Mouse (Mus musculus) cortical plate, adult 2 months (tissue): ENCODE measurements around the gene Rora. TPM values are rescaled to one million over a fixed set of nuclear protein-coding genes. Genes with fewer than 3 reads are reported as not detected.

ENCODE experiments used
- H3K27ac ChIP-seq: fragments of 200-500 bp; 2 replicates; pipeline ENCODE4 v1.5.1; 2012; ENCODE audit warnings: low read length, control low read depth, inconsistent platforms; ENCODE audit not compliant: insufficient read depth
- H3K4me1 ChIP-seq: fragments of 200-500 bp; 2 replicates; pipeline ENCODE4 v1.6.1; 2011; ENCODE audit warnings: low read length; ENCODE audit not compliant: control insufficient read depth, insufficient read depth
- H3K4me3 ChIP-seq: fragments of 200-500 bp; 2 replicates; pipeline ENCODE4 v1.5.1; 2011; ENCODE audit warnings: mild to moderate bottlenecking, low read length, control low read depth; ENCODE audit not compliant: insufficient read depth
- CTCF ChIP-seq: fragments of 200-500 bp; IDR thresholded peaks from 2 replicates; pipeline ENCODE4 v1.5.1; 2011; ENCODE audit warnings: mild to moderate bottlenecking, control low read depth, low read length; ENCODE audit not compliant: insufficient read depth; ENCODE audit errors: extremely low read depth
- POLR2A ChIP-seq: fragments of 200-500 bp; IDR thresholded peaks from 2 replicates; pipeline ENCODE4 v1.6.1; 2011; ENCODE audit warnings: mild to moderate bottlenecking, low read length, control low read depth; ENCODE audit not compliant: insufficient read depth; ENCODE audit errors: extremely low read depth
- polyA plus RNA-seq: library from polyadenylated mRNA; depleted of rRNA; stranded (reverse); fragments of >200 nt; gene quantifications from 2 replicates; pipeline ENCODE4 v1.2.3, GENCODE M21; 2012

Rora gene
- polyA plus RNA-seq, 1 experiment: 23.6 TPM

DNA sequence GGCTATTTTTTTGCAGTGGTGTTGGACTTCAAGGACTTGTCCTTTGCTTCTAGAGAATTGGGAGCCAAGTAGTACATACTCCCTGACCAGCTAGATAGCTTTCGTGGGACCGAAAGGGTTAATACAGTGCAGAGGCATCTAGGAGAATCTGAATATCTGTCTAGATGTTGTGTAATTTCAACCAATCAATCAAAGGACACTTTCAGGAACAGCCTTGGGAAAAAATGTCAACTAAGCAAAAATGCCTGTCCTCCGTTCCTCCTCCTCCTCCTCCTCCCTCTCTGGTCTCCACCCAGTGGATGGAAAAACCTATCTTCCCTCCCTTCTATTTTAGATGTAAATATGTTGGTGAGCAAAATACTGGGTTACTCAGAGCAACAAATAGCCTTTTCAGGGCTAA lies 304.2 kb downstream of the Rora start:
- H3K4me3 ChIP-seq: no peak overlapping the region
- TF ChIP-seq POLR2A: no peak
- no peak for TF ChIP-seq CTCF
- H3K27ac ChIP-seq: no peak overlapping the region
- 0 out of 2 replicates have a peak, but pooled peaks cover 3% of the 10 kb centered on the region for H3K4me1 ChIP-seq

DNA sequence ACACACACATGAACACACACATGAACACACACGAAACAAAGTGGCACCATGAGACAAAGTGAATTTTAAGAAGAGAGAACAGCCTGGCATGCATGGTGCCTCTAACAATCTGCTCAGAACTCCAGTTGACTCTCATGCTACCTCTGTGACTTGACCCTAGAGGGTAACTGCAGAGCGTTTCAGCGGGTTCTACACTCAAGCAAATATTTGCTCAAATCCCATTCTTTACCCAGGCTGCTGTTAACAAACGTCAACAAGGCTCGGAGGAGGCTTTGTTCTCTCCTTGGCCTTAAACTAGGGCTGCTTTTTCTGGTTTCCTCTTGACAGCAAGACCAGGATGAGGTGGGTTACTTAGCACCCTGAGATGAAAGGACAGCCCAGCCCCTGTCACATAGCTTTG lies 305.3 kb downstream of the Rora start:
- H3K27ac ChIP-seq: no peak overlapping the region

DNA sequence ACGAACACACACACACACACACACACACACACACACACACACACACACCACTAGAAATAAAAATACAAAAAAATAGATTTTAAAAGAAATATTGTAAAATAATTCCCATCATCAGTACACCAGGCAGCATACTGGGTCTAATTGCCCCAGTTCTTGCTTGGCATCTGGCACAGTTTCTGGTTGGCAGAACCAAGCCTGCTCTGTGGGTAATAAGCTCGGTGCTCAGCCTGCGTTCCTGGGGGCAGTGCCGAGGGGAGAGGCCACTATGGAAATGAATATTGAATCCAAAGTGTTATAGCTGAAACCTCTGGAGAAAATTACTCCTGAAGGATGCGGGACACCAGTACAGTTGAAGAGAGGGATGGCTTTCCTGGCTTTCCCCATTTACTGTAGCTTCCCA lies 310.3 kb downstream of the Rora start:
- no peak for TF ChIP-seq POLR2A
- no peak for TF ChIP-seq CTCF
- no peak overlapping the region for H3K4me3 ChIP-seq
- H3K27ac ChIP-seq: no peak overlapping the region
- no peaks in the 10 kb centered on the region; the same call in 1 of the 2 replicates for H3K4me1 ChIP-seq

More for the DNA sequence above, 305.3 kb downstream of the Rora start:
- H3K4me1 ChIP-seq: 0 out of 2 replicates have a peak, but pooled peaks cover 3% of the 10 kb centered on the region
- H3K4me3 ChIP-seq: no peak overlapping the region
- TF ChIP-seq POLR2A: no peak
- no peak for TF ChIP-seq CTCF

DNA sequence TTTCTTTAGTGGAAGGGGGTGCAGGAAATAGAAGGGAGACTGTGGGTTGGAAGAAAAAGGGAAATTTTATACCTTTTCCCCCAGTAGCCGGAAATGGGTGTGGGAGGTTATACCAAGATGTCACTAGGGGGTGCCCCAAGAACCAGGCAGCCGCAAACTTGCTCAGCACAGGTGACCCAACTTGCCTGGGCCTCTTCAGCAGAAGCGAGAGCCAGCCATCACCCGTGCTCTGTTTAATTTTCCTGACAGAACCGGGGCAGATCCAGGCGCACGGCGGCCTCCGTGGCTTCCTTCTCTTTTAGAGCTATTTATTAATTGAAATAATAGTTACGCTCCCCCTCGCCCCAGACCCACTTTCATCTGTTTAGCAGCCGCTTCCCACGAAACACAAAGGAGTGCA lies 313.0 kb downstream of the Rora start:
- Histone ChIP-seq H3K4me1 (no peaks in the 10 kb centered on the region; the same call in 1 of the 2 replicates), H3K4me3 (no peak overlapping the region), H3K27ac (no peak overlapping the region)
- TF ChIP-seq CTCF (no peak), POLR2A (no peak)

DNA sequence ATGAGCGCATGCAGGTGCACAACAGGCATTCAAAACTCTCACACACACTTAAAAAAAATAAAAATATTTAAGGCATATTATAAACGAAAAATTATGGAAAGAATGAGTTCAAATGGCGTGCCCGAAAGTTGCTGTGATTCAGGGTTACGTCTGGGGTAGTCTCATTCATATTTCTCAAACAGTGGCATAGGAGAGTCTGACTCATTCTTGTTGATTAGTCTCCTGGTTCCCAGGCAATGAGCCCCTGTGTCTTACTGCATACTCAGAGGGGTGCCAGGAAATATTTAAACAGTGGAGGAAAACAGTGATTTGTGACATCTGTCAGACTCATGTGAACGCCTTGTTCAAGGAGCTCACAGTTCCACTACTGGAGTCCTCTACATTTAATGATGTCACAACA lies 316.5 kb downstream of the Rora start:
- H3K4me3 ChIP-seq: no peak overlapping the region
- H3K27ac ChIP-seq: no peak overlapping the region
- TF ChIP-seq POLR2A (no peak), CTCF (no peak)
- H3K4me1 ChIP-seq: no peaks in the 10 kb centered on the region; the same call in 1 of the 2 replicates

DNA sequence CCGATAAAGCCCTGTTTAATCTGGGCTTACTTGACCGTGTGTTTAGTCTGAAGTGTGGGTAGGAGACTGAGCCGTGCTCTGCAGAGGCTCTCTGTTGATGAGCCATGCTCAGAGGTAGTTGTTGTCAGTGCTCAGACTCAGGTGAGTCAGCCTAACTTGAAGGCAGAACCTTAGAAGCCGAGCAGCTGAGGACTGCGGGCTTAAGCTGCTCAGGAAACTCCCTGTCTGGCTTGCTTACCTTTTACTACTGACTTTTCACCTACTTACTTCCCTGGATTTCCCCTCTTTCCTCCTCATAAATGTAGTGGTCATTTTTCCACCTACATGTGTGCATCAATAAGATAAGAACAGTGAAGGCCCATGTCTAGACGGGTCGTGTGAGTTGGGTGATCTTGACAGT lies 318.7 kb downstream of the Rora start:
- no peak overlapping the region for H3K27ac ChIP-seq
- TF ChIP-seq POLR2A: no peak
- no peak for TF ChIP-seq CTCF
- H3K4me3 ChIP-seq: no peak overlapping the region
- H3K4me1 ChIP-seq: no peaks in the 10 kb centered on the region; the same call in 1 of the 2 replicates

DNA sequence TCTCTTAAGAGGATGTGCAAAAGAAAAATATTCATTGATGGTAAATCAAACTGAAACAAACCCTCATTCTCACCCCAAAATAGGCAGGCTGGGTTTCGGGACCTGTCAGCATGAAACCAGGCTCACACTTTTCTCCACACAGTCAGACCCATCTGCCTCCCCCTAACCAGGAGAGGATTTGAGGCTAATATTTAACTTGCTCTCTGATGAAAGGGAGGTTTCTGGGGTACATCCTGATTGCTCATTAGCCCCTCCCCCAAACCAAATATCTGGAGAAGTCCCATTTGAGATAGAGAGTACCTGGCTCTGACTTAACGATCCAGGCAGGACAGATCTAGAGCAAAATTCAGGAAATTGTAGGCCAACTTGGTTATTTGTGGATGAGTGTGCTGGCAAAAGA lies 320.9 kb downstream of the Rora start:
- TF ChIP-seq CTCF (no peak), POLR2A (no peak)

DNA sequence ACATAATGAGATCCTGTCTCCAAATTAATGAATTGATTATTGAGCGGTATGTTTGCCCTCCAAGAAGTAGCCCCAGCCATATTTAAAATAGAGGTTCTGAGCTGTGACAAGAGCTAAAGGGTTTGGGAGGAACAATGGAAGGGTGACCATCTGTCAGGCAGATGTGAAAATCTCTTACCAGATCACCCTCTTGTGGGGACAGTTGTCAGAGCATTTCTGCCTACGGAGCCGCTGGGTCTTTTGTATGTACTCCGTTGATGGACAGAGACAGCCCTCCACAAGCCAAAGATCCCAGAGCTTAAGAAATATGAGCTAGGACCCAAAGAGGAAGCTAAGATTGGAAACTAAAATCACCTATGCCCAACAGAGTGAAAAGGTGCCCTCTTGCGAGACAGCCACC lies 322.6 kb downstream of the Rora start:
- no peak overlapping the region for H3K4me3 ChIP-seq
- no peak for TF ChIP-seq CTCF
- no peak for TF ChIP-seq POLR2A
- H3K4me1 ChIP-seq: no peaks in the 10 kb centered on the region
- no peak overlapping the region for H3K27ac ChIP-seq

More for the DNA sequence above, 320.9 kb downstream of the Rora start:
- Histone ChIP-seq H3K27ac (no peak overlapping the region), H3K4me1 (no peaks in the 10 kb centered on the region), H3K4me3 (no peak overlapping the region)

DNA sequence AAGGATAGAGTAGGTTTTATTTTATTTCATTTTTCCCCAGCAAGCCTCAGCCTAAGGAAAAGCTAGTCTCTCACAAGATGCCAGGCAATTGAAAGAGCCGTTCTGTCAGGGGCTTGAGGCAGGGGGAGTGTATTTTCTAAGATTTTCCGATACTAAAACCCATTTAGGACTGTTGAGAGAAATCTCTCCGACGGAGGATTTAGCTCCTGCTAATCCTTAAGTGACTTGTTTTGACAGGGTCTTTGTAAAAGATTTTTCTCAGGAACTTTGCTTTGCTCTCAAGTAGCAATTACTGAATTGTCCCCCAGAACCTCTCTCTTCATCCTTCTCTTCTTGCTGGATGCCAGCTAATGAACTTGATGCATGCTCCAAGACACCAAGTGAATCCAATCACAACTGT lies 323.3 kb downstream of the Rora start:
- TF ChIP-seq POLR2A: no peak
- no peak for TF ChIP-seq CTCF
- no peak overlapping the region for H3K27ac ChIP-seq

DNA sequence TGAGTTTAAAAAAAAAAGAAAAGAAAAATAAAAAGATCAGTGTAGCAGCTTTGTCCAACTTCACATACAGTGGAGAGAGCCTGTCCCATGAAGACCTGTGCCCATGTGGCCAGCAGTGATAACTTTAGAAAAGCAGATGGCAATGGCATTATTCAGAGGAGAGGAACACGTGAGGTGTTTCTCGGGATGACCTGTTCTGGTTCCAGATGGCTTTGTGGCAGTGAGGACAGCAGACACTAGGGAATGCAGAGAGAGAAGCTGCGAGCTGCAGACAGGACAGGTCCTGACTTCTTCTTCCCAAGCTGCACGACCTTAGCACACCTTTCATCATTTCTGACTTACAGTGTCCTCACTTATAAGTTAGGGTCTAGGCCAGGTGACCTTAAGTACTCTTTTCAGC lies 325.1 kb downstream of the Rora start:
- H3K27ac ChIP-seq: no peak overlapping the region
- TF ChIP-seq POLR2A (no peak), CTCF (no peak)

More for the DNA sequence above, 323.3 kb downstream of the Rora start:
- H3K4me3 ChIP-seq: no peak overlapping the region
- H3K4me1 ChIP-seq: no peaks in the 10 kb centered on the region

DNA sequence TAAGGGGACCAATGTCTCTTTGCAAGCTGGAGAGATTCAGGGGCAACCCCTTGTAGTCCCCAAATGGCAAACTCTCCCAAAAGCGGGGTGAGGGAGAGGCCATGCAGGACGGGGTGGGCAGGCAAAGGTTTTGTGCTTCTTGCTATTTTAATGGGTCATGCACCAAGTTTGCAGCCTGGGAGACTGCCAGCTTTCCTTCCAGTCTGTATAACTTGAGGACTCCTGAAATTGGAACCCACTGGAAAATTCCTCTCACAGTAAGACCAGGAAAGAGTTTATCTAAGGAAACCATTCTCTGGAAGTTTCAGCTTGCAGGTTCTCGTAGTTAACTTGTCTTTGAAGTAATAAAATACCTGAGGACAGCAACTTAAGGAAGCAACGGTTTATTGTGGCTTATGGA lies 326.5 kb downstream of the Rora start:
- Histone ChIP-seq H3K4me1 (no peaks in the 10 kb centered on the region), H3K27ac (no peak overlapping the region), H3K4me3 (no peak overlapping the region)
- TF ChIP-seq POLR2A (no peak), CTCF (no peak)

More for the DNA sequence above, 325.1 kb downstream of the Rora start:
- H3K4me1 ChIP-seq: no peaks in the 10 kb centered on the region
- H3K4me3 ChIP-seq: no peak overlapping the region
